Mouse (Mus musculus) heart, adult 11 months (tissue): ENCODE measurements at regions not wholly inside any gene's neighbourhood (a gene's known extent, or its start where the extent isn't known, plus 50 kb on each side); places are given as distances from the start of the nearest gene placed in this dataset.

ENCODE experiments used
- DNase-seq: peaks from one replicate; pipeline ENCODE4 v3.0.0; 2022

GRCm38 (mm10) chr10:45982731-45983274 is 405.2 kb downstream of the Hace1 start:
- no peak for DNase-seq

DNA sequence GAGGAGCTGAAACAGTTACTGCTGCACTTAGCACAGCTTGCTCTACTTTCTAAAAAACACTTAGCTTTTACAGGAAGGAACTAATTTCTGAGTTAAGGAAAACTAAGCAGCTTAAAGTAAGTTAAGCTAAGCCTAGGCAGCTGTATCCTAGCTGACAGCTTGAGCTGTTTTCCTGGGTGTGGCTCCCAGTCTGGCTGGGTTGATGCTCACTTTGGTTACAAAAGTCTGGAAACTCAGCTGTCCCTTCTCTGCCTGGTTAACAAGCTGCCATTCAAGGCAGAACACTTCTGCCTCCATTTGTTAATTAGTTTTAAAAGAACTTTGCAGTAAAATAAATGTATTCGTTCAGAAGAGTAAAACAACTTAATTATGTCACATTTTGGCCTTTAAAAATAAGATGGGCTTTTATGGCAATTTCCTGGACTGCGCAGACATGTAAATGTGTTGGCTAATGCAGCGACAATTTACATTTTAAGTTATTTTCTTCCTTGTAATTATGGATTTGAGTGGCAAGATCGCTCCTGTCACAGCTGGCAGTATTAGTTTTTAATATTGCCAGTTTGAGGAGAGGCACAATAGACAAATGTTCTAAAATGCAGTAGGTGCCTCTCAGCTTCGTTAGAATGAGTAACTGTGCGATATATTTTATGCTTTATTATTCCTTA is 406.2 kb downstream of the Hace1 start:
- no peak for DNase-seq

GRCm38 (mm10) chr10:45986341-45986740 is 408.7 kb downstream of the Hace1 start:
- no peak for DNase-seq

DNA sequence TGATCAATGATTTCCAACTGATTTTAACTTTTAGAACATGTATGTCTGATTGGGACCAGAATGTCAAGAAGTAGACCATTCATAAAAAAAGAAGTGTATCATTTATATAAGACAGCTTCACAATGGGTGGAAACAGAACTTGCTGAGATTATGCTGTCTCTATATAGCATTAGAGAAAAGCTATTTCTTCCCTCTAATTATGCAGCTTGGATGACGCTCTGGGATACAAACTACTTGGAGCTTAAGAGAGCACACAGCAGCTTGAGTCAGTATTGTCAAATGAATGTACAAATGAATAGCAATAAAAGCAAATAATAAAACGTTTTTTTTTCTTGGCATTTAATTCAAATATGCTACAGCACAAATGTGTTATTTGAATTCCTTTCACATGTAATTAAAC is 428.7 kb downstream of the Hace1 start:
- no peak for DNase-seq

GRCm38 (mm10) chr10:46011916-46012596 is 434.4 kb downstream of the Hace1 start:
- no peak for DNase-seq

- no peak for DNase-seq
Observed at GRCm38 (mm10) chr10:46012599-46012998, 435.0 kb downstream of the Hace1 start.

DNA sequence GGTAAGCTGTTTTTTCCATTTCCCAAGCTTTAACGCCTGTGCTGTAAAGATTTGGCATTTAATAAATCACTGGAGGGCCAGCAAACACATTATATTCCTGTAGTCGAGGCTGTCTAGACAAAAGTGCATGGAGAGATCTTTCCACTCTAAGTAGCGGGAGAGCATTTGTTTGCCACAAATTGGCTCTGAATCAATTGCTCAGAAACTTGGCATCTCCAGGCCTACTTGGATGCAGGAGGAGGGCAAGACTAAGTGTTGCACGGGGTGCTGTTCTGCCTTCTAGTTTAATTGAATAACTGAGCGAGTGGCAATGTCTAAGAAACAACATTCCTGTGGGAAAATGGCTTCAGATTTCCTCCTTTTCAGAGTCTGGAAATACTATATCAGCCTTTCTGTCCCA is 438.7 kb downstream of the Hace1 start:
- DNase-seq: no peak

DNA sequence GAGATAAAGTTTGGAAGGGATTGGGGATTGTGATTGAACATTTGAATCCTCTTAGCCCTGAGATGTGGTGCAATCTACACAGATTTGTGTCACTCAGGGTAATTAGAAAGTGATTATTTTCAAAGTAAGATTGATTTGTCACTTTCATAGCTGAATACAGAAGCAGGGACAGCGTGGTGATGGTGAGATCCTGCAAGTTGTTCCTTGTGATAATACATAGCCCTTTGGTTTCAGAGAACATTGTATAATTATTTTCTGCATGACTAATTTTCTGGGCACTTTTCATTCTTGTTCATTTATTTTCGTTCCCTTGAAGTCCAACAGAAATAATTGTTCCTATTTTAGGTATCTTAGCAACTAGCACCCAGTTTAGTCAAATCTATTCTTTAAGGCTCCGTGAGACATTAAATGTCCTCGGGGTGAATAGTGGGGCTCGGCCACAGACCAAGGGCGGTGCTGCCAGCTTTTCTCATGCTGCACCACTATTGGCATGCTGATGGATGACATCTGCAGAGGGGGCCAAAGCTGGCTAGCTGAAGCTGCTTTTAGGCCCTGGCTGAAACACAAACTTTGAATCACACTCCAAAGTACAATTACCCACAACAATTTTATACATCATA is 468.0 kb downstream of the Hace1 start:
- no peak for DNase-seq

DNA sequence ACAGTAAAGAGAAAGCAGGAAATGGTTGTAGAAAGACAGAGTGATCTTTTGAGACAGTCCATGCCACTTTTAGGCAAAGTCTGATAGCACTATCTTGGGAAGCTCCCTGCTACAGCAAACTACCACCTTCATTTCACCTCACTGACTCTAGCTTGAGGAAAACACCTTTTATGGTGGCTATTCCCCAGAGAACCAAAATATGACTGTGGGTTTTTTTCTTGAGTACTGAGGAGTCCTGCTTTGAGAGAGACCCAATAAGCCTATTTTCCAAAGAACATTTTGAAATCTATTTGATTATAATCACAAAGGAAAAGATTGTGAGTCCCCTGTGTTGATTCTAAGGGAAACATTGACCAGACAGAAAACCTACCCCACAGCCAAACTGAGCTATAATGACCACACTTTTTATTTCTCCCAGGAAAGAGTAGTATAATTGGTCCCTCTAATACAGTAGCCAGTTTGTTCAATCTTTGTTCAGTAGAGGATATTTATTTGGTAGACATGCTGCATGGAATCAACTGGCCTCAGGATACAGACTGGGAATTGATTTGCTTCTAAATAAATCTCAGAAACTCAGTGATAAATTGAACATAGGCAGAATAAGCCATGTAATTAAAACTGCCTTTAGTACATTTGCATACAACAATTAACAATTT is 468.6 kb downstream of the Hace1 start:
- no peak for DNase-seq

- no peak for DNase-seq
Observed at GRCm38 (mm10) chr10:46046890-46047414, 469.3 kb downstream of the Hace1 start.

DNA sequence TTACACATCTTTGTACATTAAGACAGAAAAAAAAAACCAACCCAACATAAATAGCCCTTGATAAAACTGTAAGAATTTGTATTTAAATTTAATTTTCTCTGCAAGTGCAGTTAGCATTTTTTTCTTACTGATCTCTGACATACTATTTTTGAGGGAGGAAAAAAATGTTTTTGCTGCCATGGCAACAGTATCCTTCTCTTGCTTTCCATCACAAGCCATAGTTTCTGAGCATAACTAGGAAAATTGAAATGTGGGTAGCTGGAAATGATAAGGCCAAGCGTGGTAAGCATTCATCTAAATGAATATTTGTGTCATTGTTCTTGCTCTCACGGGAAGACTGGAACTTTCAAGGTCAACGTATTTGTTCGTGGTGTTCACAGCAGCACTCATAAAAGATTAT is 470.0 kb downstream of the Hace1 start:
- no peak for DNase-seq

DNA sequence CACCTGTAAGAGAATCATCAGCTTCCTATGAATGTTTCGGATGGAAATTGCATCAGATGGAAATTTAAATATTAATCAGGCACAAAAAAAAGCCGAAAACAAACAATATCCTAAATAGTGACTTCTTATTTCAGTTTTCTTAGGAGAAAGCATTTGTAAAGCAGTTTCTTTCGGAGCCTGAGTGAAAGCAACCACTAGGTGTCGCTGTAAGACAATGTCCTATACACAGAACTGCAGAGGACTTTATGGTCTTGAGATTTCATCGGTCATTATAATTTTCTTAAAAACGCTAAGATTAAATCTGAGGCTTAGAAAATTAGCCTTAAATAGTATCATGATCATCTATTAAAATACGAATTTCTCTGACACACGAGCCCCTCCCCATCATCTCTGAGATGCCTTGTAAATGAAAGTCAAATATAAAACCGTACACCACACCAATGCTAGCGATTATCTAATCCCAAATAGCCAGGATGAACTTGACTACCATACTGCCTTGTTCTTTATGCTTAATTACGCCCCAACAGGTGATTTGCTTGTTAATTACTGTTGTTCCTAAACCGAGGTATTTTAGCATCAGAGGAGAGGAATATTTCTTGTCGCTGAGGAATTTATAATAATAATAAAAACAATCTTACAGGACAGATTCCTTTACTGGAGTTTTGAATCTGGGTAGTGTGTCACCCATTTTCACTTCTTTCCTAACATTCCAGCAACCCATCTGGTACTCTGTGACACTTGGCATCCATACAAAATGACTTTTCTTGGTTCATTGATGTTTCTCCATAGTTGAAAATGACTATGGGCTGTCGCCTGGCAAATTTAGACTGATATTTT is 480.0 kb downstream of the Hace1 start:
- DNase-seq: no peak

DNA sequence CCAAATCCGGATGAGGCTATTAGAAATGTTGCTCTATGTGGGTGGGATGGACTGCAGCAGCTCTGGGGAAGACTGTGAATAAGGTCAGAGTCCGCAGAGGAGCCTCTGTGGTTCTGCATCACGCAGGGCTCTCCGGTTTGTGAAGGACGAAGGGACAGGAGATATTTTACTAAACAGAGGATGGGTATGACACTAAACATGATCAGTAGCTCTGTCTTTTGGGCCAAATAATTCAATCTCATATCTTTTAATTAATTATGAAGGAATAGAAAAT is 480.5 kb downstream of the Hace1 start:
- no peak for DNase-seq

- DNase-seq: no peak
Observed at GRCm38 (mm10) chr10:46059285-46059684, 481.7 kb downstream of the Hace1 start.

DNA sequence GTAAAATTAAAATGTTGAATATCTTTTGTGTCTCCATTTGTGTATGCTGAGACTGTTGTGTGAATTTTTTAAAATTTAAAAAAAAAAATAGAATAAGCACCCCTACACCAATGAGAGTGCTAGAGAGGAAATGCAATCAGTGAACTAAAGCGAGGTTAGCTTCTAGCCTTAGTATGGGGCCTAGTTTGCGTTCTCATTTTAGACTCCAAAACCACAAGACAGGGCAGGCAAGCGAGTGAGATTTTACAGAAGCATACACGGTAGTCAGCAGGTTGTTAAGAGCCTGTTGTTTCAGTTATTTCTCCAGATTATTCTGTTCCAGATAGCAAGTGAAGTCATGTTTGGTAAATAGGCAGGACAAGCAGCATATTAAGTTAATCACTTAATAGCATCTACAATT is 486.2 kb downstream of the Hace1 start:
- DNase-seq: no peak

DNA sequence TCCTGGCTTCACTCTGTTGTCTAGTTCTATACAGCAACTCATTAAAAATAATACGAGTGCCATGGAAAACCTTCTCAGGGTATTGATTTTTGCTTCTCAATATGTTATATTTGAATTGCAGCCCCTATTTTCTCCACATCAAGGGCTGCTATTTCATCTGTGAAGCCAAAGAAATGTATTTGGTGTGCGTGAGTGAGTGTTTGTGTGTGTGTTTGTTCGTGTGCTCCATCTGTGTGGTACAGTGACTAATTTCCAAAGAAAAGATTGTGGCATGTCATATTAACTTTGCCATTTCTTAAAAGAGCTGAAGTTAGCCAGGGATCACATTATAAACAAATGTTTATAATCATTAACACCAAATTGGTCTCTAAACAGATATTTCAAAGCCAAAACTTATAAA is 493.1 kb downstream of the Hace1 start:
- DNase-seq: no peak

GRCm38 (mm10) chr10:46071220-46071619 is 493.6 kb downstream of the Hace1 start:
- DNase-seq: no peak

DNA sequence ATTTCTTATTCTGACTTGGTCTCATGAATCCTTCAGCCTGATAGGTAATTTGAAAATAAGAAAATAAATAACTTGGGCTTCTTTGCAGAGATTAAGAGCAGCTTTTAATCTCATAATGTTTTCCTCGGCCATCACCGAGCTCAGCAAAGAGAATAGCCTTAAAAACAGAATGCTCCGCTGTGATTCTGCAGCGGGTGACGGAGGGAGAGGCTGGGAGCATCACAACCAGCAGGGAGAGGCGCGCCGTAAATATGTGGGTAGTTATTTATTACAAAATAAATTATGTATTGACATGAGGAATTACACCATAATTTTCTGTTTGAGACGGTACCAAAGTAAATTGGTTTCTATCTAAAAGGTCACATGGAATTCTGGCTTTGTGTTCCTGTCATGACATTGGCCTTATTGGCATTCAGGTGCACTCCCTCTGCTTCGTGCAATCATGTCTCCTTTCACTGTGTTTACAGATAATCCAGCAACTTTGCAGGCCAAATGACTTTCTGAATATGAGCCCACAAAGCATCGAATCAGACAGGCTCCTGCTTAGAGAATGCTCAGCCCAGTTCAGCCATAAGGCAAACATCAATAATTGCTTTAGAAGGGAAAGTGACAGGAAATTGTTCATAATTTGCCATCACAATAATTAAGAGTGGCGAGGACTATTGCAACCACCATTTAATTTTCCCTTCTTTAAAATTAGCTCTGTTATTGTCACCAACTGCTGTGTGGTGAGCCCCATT is 494.4 kb downstream of the Hace1 start:
- no peak for DNase-seq

- no peak for DNase-seq
Observed at GRCm38 (mm10) chr10:46072550-46073470, 495.2 kb downstream of the Hace1 start.

DNA sequence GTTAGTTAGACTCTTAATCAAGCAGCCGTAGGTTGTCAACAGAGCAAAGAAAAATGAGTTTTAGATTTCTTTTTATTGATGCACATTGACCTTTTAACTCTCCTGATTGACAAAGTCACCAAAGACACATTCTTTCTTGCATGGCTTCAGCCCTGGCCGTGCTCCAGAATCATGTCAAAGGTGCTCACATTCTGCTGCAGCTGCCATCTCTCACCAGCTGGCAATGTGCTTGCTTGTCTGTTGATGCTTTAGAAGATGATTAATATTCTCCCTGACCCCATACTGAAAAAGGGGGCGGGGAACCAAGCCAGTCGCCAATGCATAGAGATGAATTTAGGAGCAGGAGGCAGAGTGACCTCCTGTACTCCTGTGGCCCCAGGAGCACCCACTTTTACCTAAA is 510.1 kb downstream of the Hace1 start:
- DNase-seq: no peak

DNA sequence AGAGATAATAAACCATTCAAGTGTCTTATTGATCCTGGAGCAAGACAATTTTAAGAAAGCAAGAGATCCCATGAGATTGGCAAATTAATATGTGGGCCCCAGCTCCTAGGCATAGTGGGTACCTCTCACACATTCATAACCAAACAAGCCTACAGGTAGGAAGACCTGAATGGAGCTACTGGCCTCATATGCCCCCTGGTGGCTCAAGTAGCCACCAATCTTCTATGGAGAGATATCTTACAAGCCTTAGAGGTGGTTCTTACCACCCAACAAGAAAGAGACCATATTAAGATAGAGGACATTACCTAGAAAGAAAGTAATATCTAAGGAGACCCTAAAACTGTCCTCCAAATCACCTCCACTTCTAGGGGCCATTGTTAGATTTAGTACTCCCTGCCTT is 523.2 kb downstream of the Hace1 start:
- DNase-seq: no peak
